Mouse (Mus musculus) limb, embryonic 14.5 days (tissue): ENCODE data around the gene A330070K13Rik. TPM values are rescaled to one million over a fixed set of nuclear protein-coding genes. Genes with fewer than 3 reads are reported as not detected.

Experiments
- ATAC-seq: fragments of 200-750 bp; cut with Nextera tagmentation; 2 replicates; pipeline ENCODE4 v1.8.0; 2017; ENCODE audit warnings: low read depth, moderate number of reproducible peaks, moderate TSS enrichment; ENCODE audit not compliant: low FRiP score
- DNase-seq: peaks from one replicate; pipeline ENCODE4 v3.0.0-alpha.2; 2015; ENCODE audit warnings: low spot score
- H3K27ac ChIP-seq: fragments of 300-500 bp; sonication (generic); replicated peaks from 2 replicates; pipeline ENCODE4 v1.5.1; 2014; ENCODE audit warnings: low read depth, mild to moderate bottlenecking, low read length, moderate library complexity, mixed read lengths
- H3K27me3 ChIP-seq: fragments of 300-500 bp; sonication (generic); 2 replicates; pipeline ENCODE4 v1.6.1; 2014; ENCODE audit warnings: low read length, mixed read lengths; ENCODE audit not compliant: control insufficient read depth, insufficient read depth
- H3K36me3 ChIP-seq: fragments of 300-500 bp; sonication (generic); 2 replicates; pipeline ENCODE4 v1.6.1; 2014; ENCODE audit warnings: mild to moderate bottlenecking, low read length, moderate library complexity, mixed read lengths; ENCODE audit not compliant: control insufficient read depth, insufficient read depth
- H3K4me1 ChIP-seq: fragments of 300-500 bp; sonication (generic); 2 replicates; pipeline ENCODE4 v1.6.1; 2014; ENCODE audit warnings: antibody characterized with exemption, low read length, mixed read lengths; ENCODE audit not compliant: control insufficient read depth, insufficient read depth
- H3K4me2 ChIP-seq: fragments of 300-500 bp; sonication (generic); replicated peaks from 2 replicates; pipeline ENCODE4 v1.6.1; 2014; ENCODE audit warnings: low read depth, mild to moderate bottlenecking, low read length, moderate library complexity; ENCODE audit not compliant: severe bottlenecking
- H3K4me3 ChIP-seq: fragments of 300-500 bp; sonication (generic); replicated peaks from 2 replicates; pipeline ENCODE4 v1.5.1; 2014; ENCODE audit warnings: low read length
- H3K9ac ChIP-seq: fragments of 300-500 bp; sonication (generic); 2 replicates; pipeline ENCODE4 v1.6.1; 2014; ENCODE audit warnings: mild to moderate bottlenecking, low read depth, low read length, moderate library complexity; ENCODE audit not compliant: severe bottlenecking
- H3K9me3 ChIP-seq: fragments of 300-500 bp; sonication (generic); 2 replicates; pipeline ENCODE4 v1.6.1; 2016; ENCODE audit warnings: low read length; ENCODE audit not compliant: control insufficient read depth
- POLR2A ChIP-seq: fragments of 200-500 bp; IDR thresholded peaks from 2 replicates; pipeline ENCODE4 v1.8.0; 2012; ENCODE audit warnings: inconsistent platforms, mild to moderate bottlenecking, moderate library complexity, borderline replicate concordance; ENCODE audit not compliant: insufficient read depth, insufficient read length; ENCODE audit errors: extremely low read depth
- whole genome bisulfite sequencing: fragments of 180-500 bp; shearing (Covaris S2); extraction: QIAGEN DNeasy Blood & Tissue Kit; methylation state at CpG from one replicate; pipeline ENCODE4 v1.1.7; 2014; 5-methylcytosine and 5-hydroxymethylcytosine counted together
- polyA plus RNA-seq, 2 experiments: library from polyadenylated mRNA; depleted of rRNA in 1 of 2; stranded (reverse) in 1 of 2; unstranded in 1 of 2; fragments of >200 nt; fragmentation: Nextera tagmentation in 1 of 2; extraction: Ambion mirVana in 1 of 2; gene quantifications; 2 replicates each; pipeline versions ENCODE4 v1.2.1 to v1.2.3; 2012 to 2014

A330070K13Rik gene
- polyA plus RNA-seq, 2 experiments: 0.52 TPM; not detected in 1

DNA sequence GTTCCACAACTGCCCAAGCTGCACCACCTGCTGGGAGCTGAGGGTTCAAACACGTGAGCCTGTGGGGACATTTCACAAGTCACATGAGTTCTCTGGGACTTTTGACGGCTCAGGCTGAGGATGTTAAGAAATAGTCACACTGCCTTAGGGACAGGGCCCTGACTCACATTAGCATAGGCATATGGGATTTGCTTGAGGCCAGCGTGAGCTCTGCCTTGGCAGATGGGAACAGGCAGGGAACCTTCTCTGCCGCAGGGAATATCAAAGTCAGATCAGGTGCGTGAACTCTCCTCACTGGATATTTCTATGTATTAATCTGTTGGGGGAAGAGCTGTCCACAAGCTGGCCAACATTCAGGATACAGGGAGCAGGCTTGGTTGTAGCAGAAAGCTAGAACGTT lies 16.2 kb downstream of the A330070K13Rik start:
- no peaks in the 10 kb centered on the region for H3K4me1 ChIP-seq
- no peaks in the 10 kb centered on the region for H3K27me3 ChIP-seq
- ATAC-seq (no peak), DNase-seq (no peak)
- H3K9me3 ChIP-seq: no peaks in the 10 kb centered on the region
- no peak overlapping the region for H3K27ac ChIP-seq
- no peak overlapping the region for H3K9ac ChIP-seq
- H3K4me2 ChIP-seq: no peak overlapping the region
- H3K4me3 ChIP-seq: no peak overlapping the region
- no peak for TF ChIP-seq POLR2A
- no peaks in the 10 kb centered on the region for H3K36me3 ChIP-seq
- WGBS: 84% methylated on average over 6 of the region's 6 CpGs

DNA sequence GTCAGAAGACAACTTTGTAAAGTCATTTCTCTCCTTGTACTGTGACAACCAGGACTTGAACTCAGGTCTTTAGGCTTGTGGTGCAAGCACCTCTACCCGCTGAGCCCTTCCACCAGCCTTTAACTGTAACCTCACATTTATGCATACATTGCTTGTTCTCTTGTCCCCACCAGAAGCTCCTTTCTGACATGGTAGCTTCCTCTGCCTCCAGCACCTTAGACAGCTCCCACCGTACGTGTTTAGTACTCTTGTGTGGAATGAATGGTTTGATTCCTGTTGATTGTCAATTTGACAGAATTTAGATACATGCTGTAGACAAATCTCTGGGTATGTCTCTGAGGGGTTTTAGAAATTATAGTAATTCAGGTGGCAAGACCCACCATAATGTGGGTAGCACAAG lies 20.7 kb downstream of the A330070K13Rik start:
- DNase-seq (peak; percentile 72), ATAC-seq (no peak)
- Histone ChIP-seq H3K4me3 (no peak overlapping the region), H3K9me3 (no peaks in the 10 kb centered on the region), H3K36me3 (no peaks in the 10 kb centered on the region), H3K27ac (no peak overlapping the region), H3K4me2 (no peak overlapping the region), H3K9ac (no peak overlapping the region), H3K27me3 (no peaks in the 10 kb centered on the region), H3K4me1 (no peaks in the 10 kb centered on the region)
- whole genome bisulfite sequencing: 27% methylated on average over 3 of the region's 3 CpGs
- no peak for TF ChIP-seq POLR2A

DNA sequence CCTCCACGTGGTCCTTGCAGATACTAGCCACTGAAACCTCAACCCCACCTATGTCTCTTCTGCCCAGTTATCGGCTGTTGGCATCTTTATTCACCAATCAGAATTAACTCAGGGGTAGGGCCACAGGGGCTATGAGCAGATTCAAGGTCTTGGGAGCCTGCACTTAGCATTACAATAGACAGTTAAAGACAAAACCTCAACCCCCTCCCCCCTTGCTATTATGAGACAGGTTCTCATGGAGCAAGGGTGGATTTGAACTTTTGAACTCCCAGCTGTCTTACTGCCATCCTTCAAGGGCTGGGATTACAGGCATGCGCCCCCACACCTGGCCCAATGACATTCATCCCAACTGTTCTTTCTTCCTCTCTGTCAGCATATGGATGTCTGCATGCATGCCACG lies 21.3 kb downstream of the A330070K13Rik start:
- Histone ChIP-seq H3K9me3 (no peaks in the 10 kb centered on the region), H3K36me3 (no peaks in the 10 kb centered on the region), H3K27me3 (no peaks in the 10 kb centered on the region), H3K27ac (no peak overlapping the region), H3K4me3 (no peak overlapping the region), H3K4me1 (no peaks in the 10 kb centered on the region), H3K9ac (no peak overlapping the region), H3K4me2 (no peak overlapping the region)
- WGBS: 75% methylated on average over 4 of the region's 4 CpGs
- TF ChIP-seq POLR2A: no peak
- no peak for DNase-seq
- ATAC-seq: no peak

DNA sequence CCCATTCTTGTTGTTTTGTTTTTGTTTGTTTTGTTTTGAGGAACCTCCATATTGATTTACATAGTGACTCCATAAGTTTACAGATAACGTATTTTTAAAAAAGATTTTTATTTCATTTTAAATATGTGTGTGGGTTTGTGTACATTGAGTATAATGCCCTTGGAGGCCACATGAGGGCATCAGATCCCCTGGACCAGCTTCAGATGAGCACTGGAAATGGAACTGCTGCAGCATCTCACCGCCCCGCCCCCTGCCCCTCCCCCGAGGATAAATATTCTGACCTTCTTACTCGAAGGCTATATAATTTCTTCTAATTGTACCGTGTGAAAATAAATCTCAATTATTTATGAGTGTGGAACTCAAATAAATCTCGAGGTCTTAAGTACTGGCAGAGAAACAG lies 29.2 kb downstream of the A330070K13Rik start:
- Histone ChIP-seq H3K4me1 (no peaks in the 10 kb centered on the region), H3K27me3 (no peaks in the 10 kb centered on the region), H3K9me3 (no peaks in the 10 kb centered on the region), H3K9ac (no peak overlapping the region), H3K36me3 (no peaks in the 10 kb centered on the region), H3K27ac (no peak overlapping the region), H3K4me3 (no peak overlapping the region), H3K4me2 (no peak overlapping the region)
- TF ChIP-seq POLR2A: no peak
- no peak for DNase-seq
- 53% methylated on average over 7 of the region's 7 CpGs for WGBS
- no peak for ATAC-seq

DNA sequence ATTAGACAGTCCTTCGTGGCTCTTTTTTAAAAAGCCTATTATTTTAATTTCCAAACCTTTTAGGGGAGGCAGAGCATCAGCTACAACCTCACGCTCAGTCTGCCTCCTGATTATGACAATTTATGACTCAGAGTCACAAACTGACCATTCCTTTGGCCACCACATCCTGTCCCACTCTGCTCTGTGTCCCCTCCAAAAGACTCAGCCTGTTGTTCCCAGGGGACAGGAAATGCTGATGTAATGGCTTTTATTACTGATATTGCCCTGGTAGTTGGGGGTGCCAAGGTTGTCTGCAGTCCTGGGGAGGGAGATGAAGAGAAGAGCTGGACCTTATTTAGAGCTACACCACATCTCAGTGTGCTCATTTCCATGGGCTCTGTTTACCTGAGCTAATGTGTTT lies 38.6 kb downstream of the A330070K13Rik start:
- H3K9me3 ChIP-seq: no peaks in the 10 kb centered on the region; the same call in 1 of the 2 replicates
- 83% methylated on average over 2 of the region's 2 CpGs for WGBS

DNA sequence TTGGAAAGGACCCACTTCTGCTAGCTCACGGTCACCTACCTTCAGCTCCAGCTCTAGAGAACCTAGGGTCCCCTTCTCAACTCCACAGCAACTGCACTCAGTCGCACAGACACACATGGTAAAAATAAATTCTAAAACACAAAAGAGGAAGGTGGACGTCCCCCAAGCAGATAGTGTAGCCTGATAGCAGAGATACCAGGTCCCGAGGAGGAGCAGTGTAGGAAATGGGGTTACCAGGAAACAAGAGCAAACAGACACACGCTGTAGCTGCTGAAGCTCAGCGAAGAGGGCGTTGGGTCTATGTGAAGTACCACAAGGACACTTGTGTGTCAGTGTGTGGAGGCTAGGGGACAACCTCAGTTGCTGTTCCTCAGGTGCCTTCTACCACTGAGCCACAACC lies 39.4 kb downstream of the A330070K13Rik start:
- H3K27me3 ChIP-seq: no peaks in the 10 kb centered on the region
- no peak for ATAC-seq
- no peak for TF ChIP-seq POLR2A

More for the DNA sequence above, 38.6 kb downstream of the A330070K13Rik start:
- no peaks in the 10 kb centered on the region for H3K4me1 ChIP-seq
- H3K4me3 ChIP-seq: no peak overlapping the region
- no peak overlapping the region for H3K27ac ChIP-seq
- H3K4me2 ChIP-seq: no peak overlapping the region
- no peaks in the 10 kb centered on the region for H3K27me3 ChIP-seq
- peaks cover 18% of the 10 kb centered on the region; the same call in 1 of the 2 replicates for H3K36me3 ChIP-seq
- TF ChIP-seq POLR2A: no peak
- DNase-seq (no peak), ATAC-seq (no peak)
- H3K9ac ChIP-seq: no peak overlapping the region

More for the DNA sequence above, 39.4 kb downstream of the A330070K13Rik start:
- DNase-seq: no peak
- H3K27ac ChIP-seq: no peak overlapping the region
- no peaks in the 10 kb centered on the region; the same call in 1 of the 2 replicates for H3K9me3 ChIP-seq
- peaks cover 27% of the 10 kb centered on the region; the same call in 1 of the 2 replicates for H3K36me3 ChIP-seq
- H3K4me2 ChIP-seq: no peak overlapping the region
- WGBS: 96% methylated on average over 7 of the region's 7 CpGs
- H3K4me3 ChIP-seq: no peak overlapping the region
- H3K4me1 ChIP-seq: no peaks in the 10 kb centered on the region
- H3K9ac ChIP-seq: no peak overlapping the region
